Mouse (Mus musculus) lung, embryonic 14.5 days (tissue): ENCODE data around the gene Hoxb5. TPM values are rescaled to one million over a fixed set of nuclear protein-coding genes. Genes with fewer than 3 reads are reported as not detected.

Experiments used
- ATAC-seq: fragments of 200-750 bp; cut with Nextera tagmentation; 2 replicates; pipeline ENCODE4 v1.8.0; 2017; ENCODE audit warnings: mild to moderate bottlenecking, moderate TSS enrichment, moderate library complexity; ENCODE audit not compliant: insufficient read depth
- DNase-seq: peaks from one replicate; pipeline ENCODE4 v3.0.0-alpha.2; 2015
- H3K27ac ChIP-seq: fragments of 300-500 bp; sonication (generic); 2 replicates; pipeline ENCODE4 v1.5.1; 2014; ENCODE audit warnings: low read depth, mild to moderate bottlenecking, moderate library complexity
- H3K27me3 ChIP-seq: fragments of 300-500 bp; sonication (generic); 2 replicates; pipeline ENCODE4 v1.6.1; 2014; ENCODE audit warnings: low read length, control low read depth; ENCODE audit not compliant: insufficient read depth
- H3K36me3 ChIP-seq: fragments of 300-500 bp; sonication (generic); 2 replicates; pipeline ENCODE4 v1.6.1; 2014; ENCODE audit warnings: control low read depth; ENCODE audit not compliant: insufficient read depth
- H3K4me1 ChIP-seq: fragments of 300-500 bp; sonication (generic); 2 replicates; pipeline ENCODE4 v1.6.1; 2014; ENCODE audit warnings: antibody characterized with exemption, control low read depth; ENCODE audit not compliant: insufficient read depth
- H3K4me2 ChIP-seq: fragments of 300-500 bp; sonication (generic); 2 replicates; pipeline ENCODE4 v1.6.1; 2014; ENCODE audit warnings: mild to moderate bottlenecking
- H3K4me3 ChIP-seq: fragments of 300-500 bp; sonication (generic); 2 replicates; pipeline ENCODE4 v1.5.1; 2014; ENCODE audit warnings: low read depth, low read length
- H3K9ac ChIP-seq: fragments of 300-500 bp; sonication (generic); 2 replicates; pipeline ENCODE4 v1.6.1; 2014
- H3K9me3 ChIP-seq: fragments of 300-500 bp; sonication (generic); 2 replicates; pipeline ENCODE4 v1.6.1; 2016; ENCODE audit warnings: low read depth, low read length, control low read depth
- CTCF ChIP-seq: IDR thresholded peaks from 2 replicates; pipeline ENCODE4 v1.5.1; 2016; ENCODE audit warnings: antibody characterized with exemption, low read depth
- WGBS: fragments of 180-500 bp; shearing (Covaris S2); extraction: QIAGEN DNeasy Blood & Tissue Kit; methylation state at CpG from one replicate; pipeline ENCODE4 v1.1.7; 2014; 5-methylcytosine and 5-hydroxymethylcytosine counted together
- polyA plus RNA-seq: library from polyadenylated mRNA; unstranded; fragments of >200 nt; fragmentation: Nextera tagmentation; extraction: Ambion mirVana; gene quantifications from 2 replicates; pipeline ENCODE4 v1.2.1, GENCODE M21; 2014

Gene Hoxb5
- 65.9 and 76.1 TPM in 2 replicates for polyA plus RNA-seq

- under 1% methylated on average over 67 of the region's 69 CpGs for WGBS
- Histone ChIP-seq H3K27me3 (peaks cover 81% of the 10 kb centered on the region), H3K36me3 (peaks cover 14% of the 10 kb centered on the region), H3K4me2 (peak within 1 kb of the TSS; percentile 84), H3K4me3 (peak within 1 kb of the TSS; percentile 72), H3K27ac (peak within 1 kb of the TSS; percentile 100), H3K9ac (peak within 1 kb of the TSS; percentile 99), H3K4me1 (no peaks in the 10 kb centered on the region), H3K9me3 (no peaks in the 10 kb centered on the region)
- ATAC-seq: peak; percentile 76
- peak; percentile 97 for DNase-seq
- peak; percentile 95 for TF ChIP-seq CTCF
Observed at GRCm38 (mm10) chr11:96303151-96304099, at the start of gene Hoxb5. Gene Hoxb5 (plus strand): TSS chr11:96303336.

GRCm38 (mm10) chr11:96254221-96254620, 48.9 kb upstream of the Hoxb5 start:
- peaks cover 99% of the 10 kb centered on the region for H3K27me3 ChIP-seq
- H3K36me3 ChIP-seq: no peaks in the 10 kb centered on the region
- H3K4me3 ChIP-seq: no peak overlapping the region
- H3K4me2 ChIP-seq: peak overlapping the region; percentile 1; the same call in 1 of the 2 replicates
- TF ChIP-seq CTCF: no peak
- 2% methylated on average over 11 of the region's 11 CpGs for WGBS
- ATAC-seq (no peak), DNase-seq (no peak)
- H3K9ac ChIP-seq: no peak overlapping the region
- no peaks in the 10 kb centered on the region for H3K9me3 ChIP-seq
- no peak overlapping the region for H3K27ac ChIP-seq
- H3K4me1 ChIP-seq: no peaks in the 10 kb centered on the region

- H3K4me3 ChIP-seq: no peak overlapping the region
Observed at GRCm38 (mm10) chr11:96255111-96255995, 47.8 kb upstream of the Hoxb5 start.

GRCm38 (mm10) chr11:96255996-96256445, 47.1 kb upstream of the Hoxb5 start:
- Histone ChIP-seq H3K4me3 (no peak overlapping the region), H3K4me1 (no peaks in the 10 kb centered on the region), H3K9me3 (no peaks in the 10 kb centered on the region), H3K4me2 (no peak overlapping the region), H3K27me3 (peaks cover 99% of the 10 kb centered on the region), H3K9ac (no peak overlapping the region), H3K27ac (no peak overlapping the region), H3K36me3 (no peaks in the 10 kb centered on the region)
- DNase-seq (no peak), ATAC-seq (no peak)
- WGBS: 3% methylated on average over 14 of the region's 14 CpGs
- TF ChIP-seq CTCF: no peak

More at GRCm38 (mm10) chr11:96255111-96255995, 47.8 kb upstream of the Hoxb5 start:
- no peak overlapping the region for H3K27ac ChIP-seq
- WGBS: under 1% methylated on average over 39 of the region's 39 CpGs
- H3K27me3 ChIP-seq: peaks cover 99% of the 10 kb centered on the region
- no peaks in the 10 kb centered on the region for H3K9me3 ChIP-seq
- peak overlapping the region; percentile 1; the same call in 1 of the 2 replicates for H3K4me2 ChIP-seq
- H3K4me1 ChIP-seq: no peaks in the 10 kb centered on the region
- no peak for DNase-seq
- no peak overlapping the region for H3K9ac ChIP-seq
- no peaks in the 10 kb centered on the region for H3K36me3 ChIP-seq
- no peak for ATAC-seq
- TF ChIP-seq CTCF: no peak

- DNase-seq: no peak
- TF ChIP-seq CTCF: no peak
- WGBS: 28% methylated on average over 2 of the region's 2 CpGs
- Histone ChIP-seq H3K4me2 (no peak overlapping the region), H3K4me1 (no peaks in the 10 kb centered on the region), H3K36me3 (no peaks in the 10 kb centered on the region), H3K27ac (no peak overlapping the region), H3K9ac (no peak overlapping the region), H3K9me3 (no peaks in the 10 kb centered on the region), H3K27me3 (peaks cover 99% of the 10 kb centered on the region), H3K4me3 (no peak overlapping the region)
- ATAC-seq: no peak
Observed at GRCm38 (mm10) chr11:96257141-96257540, 46.0 kb upstream of the Hoxb5 start.

GRCm38 (mm10) chr11:96259038-96259437, 44.1 kb upstream of the Hoxb5 start:
- Histone ChIP-seq H3K4me1 (no peaks in the 10 kb centered on the region), H3K4me3 (no peak overlapping the region), H3K4me2 (no peak overlapping the region), H3K9ac (no peak overlapping the region), H3K9me3 (no peaks in the 10 kb centered on the region), H3K27ac (no peak overlapping the region), H3K27me3 (peaks cover 99% of the 10 kb centered on the region), H3K36me3 (no peaks in the 10 kb centered on the region)
- no peak for TF ChIP-seq CTCF
- ATAC-seq (no peak), DNase-seq (peak; percentile 0)
- 6% methylated on average over 2 of the region's 2 CpGs for WGBS
